Mouse (Mus musculus): ENCODE measurements around the gene Fam53b.

Gene Fam53b

GRCm38 (mm10) chr7:132790447-132791219 is 23.1 kb downstream of the Fam53b start:
- no peak for ATAC-seq (ENCODE audit: low TSS enrichment)

DNA sequence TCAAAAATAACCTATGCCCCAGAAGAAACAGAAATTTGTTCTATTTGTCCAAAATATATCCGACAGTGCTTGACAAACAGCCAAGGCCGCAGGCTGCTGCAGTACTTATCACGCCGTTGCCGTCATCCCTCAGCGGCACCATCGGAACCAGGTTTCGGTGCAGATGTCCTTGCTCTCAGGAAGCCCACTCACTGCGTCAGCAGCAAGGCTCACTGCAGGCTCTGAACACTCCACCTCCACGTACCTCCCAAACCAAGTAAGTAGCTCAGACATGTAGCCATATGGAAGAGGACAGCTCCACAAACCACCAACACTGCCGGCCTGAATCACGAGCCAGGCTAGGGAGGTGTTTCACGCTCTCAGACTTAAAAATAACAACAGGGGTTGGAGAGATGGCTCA is 24.9 kb downstream of the Fam53b start:
- peak; percentile 75 for ATAC-seq (ENCODE audit: low TSS enrichment)

- no peak for ATAC-seq (ENCODE audit: low TSS enrichment)
Observed at GRCm38 (mm10) chr7:132787496-132788190, 26.0 kb downstream of the Fam53b start.

DNA sequence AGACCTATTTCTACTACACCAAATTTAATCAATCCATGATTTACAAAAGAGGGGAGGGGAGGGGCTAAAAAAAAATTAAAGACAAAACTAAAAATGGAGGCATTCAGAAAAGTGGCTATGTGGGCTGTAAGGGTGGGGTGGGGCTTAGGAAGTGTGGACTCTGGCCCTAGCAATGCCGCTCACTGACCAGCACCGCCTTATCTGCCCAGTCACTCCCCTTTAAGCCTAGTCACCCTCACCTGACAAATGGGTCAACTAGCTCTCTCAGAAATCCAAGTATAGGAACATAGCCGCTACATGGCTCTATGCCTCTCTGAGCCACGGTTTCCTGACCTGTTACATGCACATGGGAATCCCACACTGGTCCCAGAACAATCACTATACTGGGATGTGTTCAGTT is 26.7 kb downstream of the Fam53b start:
- no peak for ATAC-seq (ENCODE audit: low TSS enrichment)

GRCm38 (mm10) chr7:132786522-132786921 is 27.2 kb downstream of the Fam53b start:
- no peak for ATAC-seq (ENCODE audit: low TSS enrichment)

DNA sequence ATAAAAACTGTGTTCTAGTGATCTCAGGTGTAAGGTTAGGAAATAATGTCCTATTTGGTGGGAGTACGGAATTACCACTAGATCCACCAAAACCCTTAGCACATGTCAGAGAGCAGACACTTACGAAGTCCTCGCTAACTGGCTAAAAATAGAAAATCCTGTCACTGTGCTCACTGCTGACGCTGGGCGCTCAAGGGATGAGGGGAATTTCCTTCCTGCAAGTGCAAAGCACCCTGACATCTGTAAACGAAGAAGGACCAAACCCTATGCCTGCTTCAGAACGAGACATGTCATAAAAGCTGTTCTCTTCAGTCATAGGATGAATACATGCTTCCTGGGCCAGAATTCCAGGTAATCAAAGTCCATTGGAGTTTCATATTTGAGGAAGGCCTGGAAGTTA is 27.7 kb downstream of the Fam53b start:
- ATAC-seq (ENCODE audit: low TSS enrichment), result no peak

DNA sequence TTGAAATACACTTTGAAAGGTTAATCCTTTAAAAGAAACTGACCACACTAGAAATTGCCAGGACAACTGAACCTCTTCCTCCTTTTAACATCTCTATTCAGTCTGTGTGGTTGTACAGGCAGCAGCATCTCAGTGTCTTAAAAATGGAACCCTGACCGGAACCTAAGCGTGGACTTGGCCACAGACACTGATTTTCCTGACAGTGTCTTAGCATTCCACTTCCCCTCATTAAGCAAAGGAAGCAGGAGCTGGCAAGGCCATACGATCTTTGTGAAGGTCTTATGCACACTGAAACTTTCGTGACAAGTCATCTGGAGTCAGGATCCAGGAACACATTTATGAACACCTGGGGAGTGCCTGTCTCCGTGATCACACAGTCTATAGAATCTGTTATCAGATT is 29.6 kb downstream of the Fam53b start:
- no peak for ATAC-seq (ENCODE audit: low TSS enrichment)

DNA sequence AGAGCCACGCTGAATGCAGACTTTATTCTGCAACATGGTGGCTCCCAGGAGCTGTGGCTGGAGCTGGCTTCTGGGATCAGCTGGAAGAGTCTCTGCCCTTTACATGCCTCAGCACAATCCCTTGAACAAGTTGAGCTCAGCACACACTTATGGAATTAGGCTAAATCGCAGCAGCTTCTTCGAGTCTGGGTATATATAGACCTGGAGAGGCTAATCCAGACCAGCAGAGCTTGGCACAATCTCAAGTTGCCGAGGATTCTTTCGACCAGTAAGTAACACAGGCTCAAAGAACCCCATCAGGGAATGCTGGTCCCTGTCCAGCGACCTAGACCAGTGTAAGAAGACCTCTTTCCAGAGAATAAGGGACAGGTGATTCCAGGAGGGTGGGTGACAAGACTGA is 31.8 kb downstream of the Fam53b start:
- no peak for ATAC-seq (ENCODE audit: low TSS enrichment)

- 0 out of 2 replicates have a peak, but pooled peaks have one; percentile 15 for ATAC-seq (ENCODE audit: low TSS enrichment)
Observed at GRCm38 (mm10) chr7:132781130-132781814, 32.4 kb downstream of the Fam53b start.

GRCm38 (mm10) chr7:132780611-132781010 is 33.1 kb downstream of the Fam53b start:
- no peak for ATAC-seq (ENCODE audit: low TSS enrichment)

- no peak for ATAC-seq (ENCODE audit: low TSS enrichment)
Observed at GRCm38 (mm10) chr7:132778630-132779029, 35.1 kb downstream of the Fam53b start.

GRCm38 (mm10) chr7:132777728-132778453 is 35.8 kb downstream of the Fam53b start:
- no peak for ATAC-seq (ENCODE audit: low TSS enrichment)

DNA sequence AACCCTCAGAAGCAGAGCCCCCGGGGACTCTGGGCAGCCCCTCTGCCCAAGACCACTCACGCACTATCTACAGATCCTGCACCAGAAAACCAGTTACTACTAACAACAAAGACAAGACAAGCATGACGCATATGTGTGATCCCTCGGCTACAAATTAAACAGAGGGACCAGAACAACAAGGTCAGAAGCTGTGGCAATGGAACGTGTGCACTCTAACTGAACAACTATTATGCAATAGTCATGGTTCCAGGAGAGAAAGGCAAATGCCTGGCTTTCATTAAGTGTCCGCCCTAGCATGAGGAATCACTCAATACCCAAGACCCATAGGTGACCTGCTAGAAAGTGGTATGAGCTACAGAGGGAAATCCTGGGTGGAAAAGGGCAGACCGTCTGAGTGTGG is 36.6 kb downstream of the Fam53b start:
- no peak for ATAC-seq (ENCODE audit: low TSS enrichment)

- no peak for ATAC-seq (ENCODE audit: low TSS enrichment)
Observed at GRCm38 (mm10) chr7:132776338-132777111, 37.2 kb downstream of the Fam53b start.

GRCm38 (mm10) chr7:132775922-132776321 is 37.8 kb downstream of the Fam53b start:
- no peak for ATAC-seq (ENCODE audit: low TSS enrichment)

DNA sequence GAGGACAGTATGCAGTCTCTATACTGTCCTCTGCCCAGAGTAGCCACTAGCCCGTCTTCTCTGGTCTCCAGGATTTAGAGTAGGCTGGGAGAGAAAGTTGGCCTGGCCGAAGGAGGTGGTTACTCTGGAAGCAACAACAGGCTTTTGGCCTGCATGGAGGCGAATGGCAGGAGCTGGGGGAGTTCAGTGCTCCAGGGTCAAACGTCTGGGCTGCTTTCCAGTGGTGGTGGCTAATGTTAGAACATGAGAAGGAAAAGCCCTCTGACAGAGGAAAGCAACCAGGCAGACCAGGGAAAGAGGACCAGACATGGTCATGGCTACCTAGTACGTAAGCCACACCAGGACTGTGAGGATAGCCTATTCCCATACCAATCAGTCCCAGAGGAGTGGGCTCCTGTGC is 38.4 kb downstream of the Fam53b start:
- no peak for ATAC-seq (ENCODE audit: low TSS enrichment)

DNA sequence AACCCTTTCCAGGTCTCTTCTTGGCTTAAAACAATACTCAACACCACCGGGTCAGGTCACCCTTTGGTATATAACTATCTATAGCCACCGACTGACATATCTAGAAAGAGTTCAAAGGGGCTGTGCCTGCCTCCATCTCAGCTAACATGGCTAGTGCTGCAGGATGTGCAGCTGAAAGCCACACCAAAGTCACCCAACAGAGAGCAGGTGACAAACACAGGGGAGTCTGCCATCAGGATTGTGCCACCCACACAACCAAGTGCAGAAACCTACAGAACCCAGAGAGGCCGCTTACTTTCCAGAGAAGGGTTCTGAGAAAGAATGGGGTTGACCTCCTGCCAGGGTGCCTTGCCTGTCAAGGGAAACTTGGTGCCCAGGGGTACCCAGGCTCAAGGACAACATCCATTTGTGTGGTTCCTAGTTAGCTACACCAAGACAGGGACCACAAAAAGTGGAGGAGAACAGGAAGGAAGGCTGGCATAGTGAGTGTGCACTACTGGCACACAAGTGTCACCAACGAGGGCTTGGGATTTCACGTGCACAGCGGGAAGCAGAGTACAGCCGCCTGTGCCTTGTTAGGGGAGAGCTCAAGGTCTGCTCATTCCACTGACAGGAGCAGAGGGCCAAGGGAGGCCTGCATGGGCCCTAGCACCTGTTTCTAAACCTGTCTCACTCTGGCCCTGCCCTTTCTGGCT is 40.5 kb downstream of the Fam53b start:
- no peak for ATAC-seq (ENCODE audit: low TSS enrichment)

DNA sequence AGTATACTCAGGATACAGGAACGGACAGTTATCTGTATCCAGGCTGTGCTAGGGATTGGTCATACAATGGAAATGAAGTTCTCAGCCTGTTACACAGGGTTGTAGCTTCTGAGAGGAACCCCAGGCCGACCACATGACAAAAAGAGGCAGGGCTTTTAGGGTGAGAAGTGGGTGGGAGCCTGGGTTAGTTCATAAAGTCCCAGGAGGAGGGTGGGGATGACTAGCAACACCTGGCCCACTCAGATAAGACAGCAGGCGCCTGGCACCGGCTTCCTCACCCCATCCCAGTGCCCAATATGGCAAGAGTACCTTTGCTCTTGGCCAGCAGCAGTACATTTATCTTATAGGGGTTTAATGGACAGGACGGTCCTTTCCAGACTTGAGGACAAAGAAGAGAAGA is 41.2 kb downstream of the Fam53b start:
- no peak for ATAC-seq (ENCODE audit: low TSS enrichment)

- ATAC-seq (ENCODE audit: low TSS enrichment), result no peak
Observed at GRCm38 (mm10) chr7:132768498-132769344, 45.0 kb downstream of the Fam53b start.

GRCm38 (mm10) chr7:132767999-132768370 is 45.7 kb downstream of the Fam53b start:
- ATAC-seq (ENCODE audit: low TSS enrichment), result no peak

All from frontal cortex, adult (tissue).